Mouse (Mus musculus) lung, adult 2 months (tissue): Measurements from ENCODE around the gene Arid3a.

Source experiments
- CTCF ChIP-seq: fragments of 200-500 bp; IDR thresholded peaks from 2 replicates; pipeline ENCODE4 v1.5.1; 2011; ENCODE audit warnings: mild to moderate bottlenecking, low read length, control low read depth; ENCODE audit not compliant: insufficient read depth
- POLR2A ChIP-seq: fragments of 200-500 bp; IDR thresholded peaks from 2 replicates; pipeline ENCODE4 v1.6.1; 2011; ENCODE audit warnings: low read depth, mild to moderate bottlenecking, control low read depth, low read length, borderline replicate concordance; ENCODE audit errors: extremely low read depth

DNA sequence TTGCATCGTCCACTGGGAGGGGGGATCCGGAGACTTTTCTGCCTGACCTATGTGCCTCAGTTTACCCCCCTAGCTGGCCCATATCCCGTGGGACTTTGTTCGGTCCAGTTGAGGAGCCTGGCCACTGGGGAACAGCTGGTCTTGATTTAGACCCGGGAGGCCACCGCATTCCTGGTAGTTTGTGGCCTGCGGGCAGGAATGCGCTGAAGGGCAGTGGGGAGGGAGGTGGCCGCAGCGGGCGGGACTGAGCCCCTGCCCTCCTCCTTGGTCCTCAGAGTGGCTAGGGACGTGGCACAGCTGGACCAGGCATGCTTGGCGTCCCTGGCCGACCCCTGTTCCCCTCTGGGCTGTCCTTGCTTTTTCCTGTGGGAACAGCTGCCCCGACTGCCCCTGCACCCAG lies 63.0 kb downstream of the Arid3a start:
- TF ChIP-seq CTCF (no peak), POLR2A (peak; percentile 62; the same call in 1 of the 2 replicates)
